Mouse (Mus musculus): ENCODE measurements around the gene Slc25a17. TPM values are rescaled to one million over a fixed set of nuclear protein-coding genes. Genes with fewer than 3 reads are reported as not detected.

The Slc25a17 gene
- total RNA-seq, 4 experiments from 2014 or later, result 40.9 to 46.8 (median 42.9) TPM

GRCm38 (mm10) chr15:81355146-81355761, 5.4 kb downstream of the Slc25a17 start:
- DNase-seq (ENCODE audit: low spot score in 2 of 2), result no peak

DNA sequence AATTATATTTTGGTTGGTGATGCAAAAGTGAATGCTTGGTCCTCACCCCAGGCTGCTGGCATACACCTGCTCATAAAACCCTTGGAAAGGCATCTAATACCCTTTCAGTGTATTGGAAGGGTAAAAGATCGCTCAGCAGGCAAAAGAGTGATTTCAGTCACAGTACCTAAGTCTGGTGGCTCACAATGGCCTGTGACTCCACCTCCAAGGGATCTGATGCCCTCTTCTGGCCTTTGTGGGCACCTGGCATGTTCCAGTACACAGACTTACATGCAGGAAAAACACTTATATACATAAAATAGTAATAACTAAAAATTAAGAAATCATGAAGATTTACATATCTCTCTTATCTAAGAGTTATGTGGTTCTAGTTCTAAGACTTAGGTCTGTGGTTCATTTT, 8.0 kb downstream of the Slc25a17 start:
- no peak for DNase-seq (ENCODE audit: low spot score in 2 of 2)

DNA sequence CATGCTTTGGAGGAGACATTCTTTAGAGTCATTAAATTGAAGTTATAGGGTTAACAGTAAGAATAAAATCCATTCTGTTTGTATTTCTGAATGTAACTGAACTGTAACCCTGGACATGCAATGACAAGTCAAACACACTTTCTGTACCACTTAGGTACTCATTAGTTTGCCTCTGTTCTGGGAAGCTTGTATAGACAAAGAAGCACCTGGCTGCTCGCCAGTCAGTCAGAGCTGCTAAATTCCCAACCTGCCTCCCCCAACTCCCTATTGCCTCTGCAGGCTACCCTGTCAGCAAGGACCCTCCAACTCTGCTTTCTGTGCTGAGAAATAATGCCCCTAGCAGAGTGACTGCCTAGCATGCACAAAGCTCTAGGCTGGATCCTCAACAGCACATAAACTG, 10.2 kb downstream of the Slc25a17 start:
- no peak for DNase-seq (ENCODE audit: low spot score in 2 of 2)

- no peak for DNase-seq (ENCODE audit: low spot score in 2 of 2)
Observed at GRCm38 (mm10) chr15:81348366-81348765, 12.2 kb downstream of the Slc25a17 start.

DNA sequence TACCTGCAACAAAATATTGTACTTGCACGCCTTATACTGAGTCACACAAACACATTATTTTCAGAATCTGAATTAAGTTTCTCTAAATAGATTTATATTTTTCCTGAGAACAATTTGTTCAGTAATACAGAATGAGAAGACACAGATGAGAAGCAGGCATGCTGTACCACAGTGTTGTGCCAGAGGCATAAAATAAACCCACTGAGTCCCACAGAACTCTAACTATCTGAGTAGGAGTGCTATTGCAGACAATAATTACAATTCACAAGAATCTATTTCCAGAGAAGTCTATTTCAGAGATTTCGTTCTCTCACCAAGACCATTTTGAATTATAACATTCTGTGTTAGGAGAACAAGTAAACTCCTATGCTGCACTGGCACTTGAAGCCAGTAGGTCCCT, 13.1 kb downstream of the Slc25a17 start:
- DNase-seq (ENCODE audit: low spot score in 2 of 2), result peak in 1 of 2 experiments; percentile 29

- DNase-seq (ENCODE audit: low spot score in 2 of 2), result no peak
Observed at GRCm38 (mm10) chr15:81341426-81341825, 19.2 kb downstream of the Slc25a17 start.

DNA sequence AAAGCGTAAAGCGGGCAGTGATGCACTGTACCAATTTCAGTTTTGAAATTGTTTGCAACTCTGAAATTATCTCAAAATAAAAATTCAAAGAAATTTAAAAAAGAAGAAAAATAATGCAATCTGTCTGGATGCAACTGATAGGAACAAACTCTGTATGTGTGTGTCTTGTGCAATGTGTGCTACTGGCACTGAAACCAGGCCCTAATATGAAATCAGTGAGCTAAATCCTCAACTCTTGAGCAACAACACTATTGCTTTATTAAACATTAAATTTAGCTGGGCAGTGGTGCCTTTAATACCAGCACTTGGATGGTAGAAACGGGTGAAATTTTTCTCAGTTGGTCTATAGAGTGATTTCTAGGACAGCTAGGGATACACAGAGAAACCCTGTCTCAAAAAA, 21.5 kb downstream of the Slc25a17 start:
- DNase-seq (ENCODE audit: low spot score in 2 of 2), result no peak

- DNase-seq (ENCODE audit: low spot score in 2 of 2), result no peak
Observed at GRCm38 (mm10) chr15:81336466-81336865, 24.1 kb downstream of the Slc25a17 start.

DNA sequence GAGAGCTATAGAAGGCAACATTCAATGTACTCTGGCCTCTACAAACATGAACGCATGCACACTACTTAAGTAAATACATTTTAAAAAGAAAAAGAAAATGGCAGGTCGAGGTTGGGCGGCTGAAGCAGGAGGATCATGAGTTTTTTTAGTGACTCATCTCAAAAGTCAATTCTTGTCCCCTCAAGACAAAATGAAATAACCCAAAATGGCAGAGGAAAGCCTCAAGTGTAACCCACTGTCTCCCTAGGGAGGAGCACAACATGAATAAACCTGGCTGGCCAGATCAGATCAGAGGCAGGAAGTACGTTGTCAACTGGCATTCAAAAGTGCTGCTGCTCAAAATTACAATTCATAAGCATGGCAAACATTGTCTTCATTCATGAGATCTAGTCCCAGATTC, 28.1 kb downstream of the Slc25a17 start:
- no peak for DNase-seq (ENCODE audit: low spot score in 2 of 2)

DNA sequence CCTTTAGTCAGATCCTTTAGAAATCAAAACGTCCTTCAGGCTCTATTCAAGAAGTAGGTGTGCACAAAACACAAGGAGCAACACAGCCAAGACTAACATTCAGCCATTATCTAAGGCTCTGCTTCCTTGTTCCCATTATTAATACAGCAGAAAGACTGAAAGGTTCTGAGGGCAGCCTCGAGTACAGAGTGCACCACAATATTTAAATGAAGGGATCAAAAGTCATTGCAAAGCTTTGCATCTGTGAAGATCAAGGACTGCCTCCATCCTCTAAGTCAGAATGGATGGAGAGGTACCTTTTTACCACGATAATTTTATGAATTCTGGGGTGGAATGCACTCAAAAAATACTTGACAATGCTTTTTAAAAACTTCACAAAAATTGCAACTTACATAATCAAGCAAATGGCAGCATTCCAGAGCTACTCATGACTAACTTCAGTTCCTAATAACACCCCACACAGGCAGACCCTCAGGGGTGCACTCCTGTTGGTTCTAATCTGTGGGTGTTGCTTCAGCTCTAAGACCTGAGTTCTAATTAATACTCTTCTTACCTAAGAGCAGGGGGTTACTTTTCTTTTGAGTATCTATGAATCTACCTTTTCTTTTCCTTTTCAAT, 29.7 kb downstream of the Slc25a17 start:
- no peak for DNase-seq (ENCODE audit: low spot score in 2 of 2)

GRCm38 (mm10) chr15:81329721-81330369, 30.8 kb downstream of the Slc25a17 start:
- no peak for DNase-seq (ENCODE audit: low spot score in 2 of 2)

GRCm38 (mm10) chr15:81327501-81327900, 33.1 kb downstream of the Slc25a17 start:
- DNase-seq (ENCODE audit: low spot score in 2 of 2), result no peak

- DNase-seq (ENCODE audit: low spot score in 2 of 2), result no peak
Observed at GRCm38 (mm10) chr15:81324979-81325378, 35.6 kb downstream of the Slc25a17 start.

DNA sequence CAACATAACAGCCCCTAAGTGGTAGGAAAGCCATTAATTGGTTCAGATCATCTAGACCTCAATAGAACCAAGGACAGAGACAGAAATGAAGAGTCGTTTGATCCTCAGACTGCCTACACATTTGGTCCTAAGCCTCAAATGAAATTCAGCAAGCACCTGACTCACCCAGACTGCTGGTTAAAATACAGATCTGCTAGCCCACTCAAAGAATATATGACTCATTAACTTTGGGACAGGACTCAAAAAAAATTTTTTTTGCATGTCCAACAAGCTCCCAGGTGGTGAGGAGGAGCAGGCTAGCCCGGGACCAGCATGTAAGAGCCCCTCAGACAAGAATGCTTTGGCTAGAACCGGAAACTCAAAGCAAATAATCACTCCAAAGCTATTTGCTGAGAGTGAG, 40.5 kb downstream of the Slc25a17 start:
- DNase-seq (ENCODE audit: low spot score in 2 of 2), result no peak

- no peak for DNase-seq (ENCODE audit: low spot score in 2 of 2)
Observed at GRCm38 (mm10) chr15:81319462-81319861, 41.1 kb downstream of the Slc25a17 start.

DNA sequence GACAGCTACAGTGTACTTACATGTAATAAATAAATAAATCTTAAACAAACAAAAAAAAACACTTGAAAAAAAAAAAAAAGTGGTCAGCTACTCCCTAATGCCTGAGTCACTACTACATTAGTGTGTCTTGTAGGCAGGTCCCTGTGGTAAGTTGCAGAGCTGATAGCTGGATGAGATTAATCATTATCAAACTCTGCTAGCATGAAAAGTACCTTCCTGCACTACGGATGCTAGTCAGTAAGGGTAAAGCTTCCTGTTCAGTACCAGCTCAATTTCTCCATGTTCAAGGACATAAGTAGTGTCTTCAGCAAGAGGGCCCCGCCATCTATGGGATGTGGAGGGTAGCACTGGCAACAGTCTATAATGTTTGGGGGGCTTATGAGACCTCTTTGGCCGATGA, 46.7 kb downstream of the Slc25a17 start:
- DNase-seq (ENCODE audit: low spot score in 2 of 2), result no peak

- no peak for DNase-seq (ENCODE audit: low spot score in 2 of 2)
Observed at GRCm38 (mm10) chr15:81311026-81311425, 49.6 kb downstream of the Slc25a17 start.

GRCm38 (mm10) chr15:81310353-81310752, 50.3 kb downstream of the Slc25a17 start:
- DNase-seq (ENCODE audit: low spot score in 2 of 2), result no peak

DNA sequence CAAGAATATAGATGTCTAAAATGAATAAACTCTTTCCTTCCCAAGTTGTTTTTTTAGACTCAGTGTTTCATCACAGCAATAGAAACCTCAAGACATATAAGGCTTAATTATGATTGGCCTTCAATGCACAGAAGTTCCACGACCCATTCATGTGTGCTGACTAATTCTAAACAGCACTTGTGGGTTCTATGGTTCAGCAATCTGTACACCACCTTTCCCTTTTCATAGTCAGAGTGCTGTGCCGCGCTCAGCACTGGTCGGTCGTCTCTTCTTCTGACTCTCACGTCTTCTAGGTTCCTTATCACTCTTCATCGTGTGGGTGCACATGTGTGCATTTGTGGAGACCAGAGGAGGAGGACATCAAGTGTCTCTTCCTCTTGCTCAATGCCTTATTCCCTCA, 52.6 kb downstream of the Slc25a17 start:
- no peak for DNase-seq (ENCODE audit: low spot score in 2 of 2)

- no peak for DNase-seq (ENCODE audit: low spot score in 2 of 2)
Observed at GRCm38 (mm10) chr15:81306501-81306900, 54.1 kb downstream of the Slc25a17 start.

DNA sequence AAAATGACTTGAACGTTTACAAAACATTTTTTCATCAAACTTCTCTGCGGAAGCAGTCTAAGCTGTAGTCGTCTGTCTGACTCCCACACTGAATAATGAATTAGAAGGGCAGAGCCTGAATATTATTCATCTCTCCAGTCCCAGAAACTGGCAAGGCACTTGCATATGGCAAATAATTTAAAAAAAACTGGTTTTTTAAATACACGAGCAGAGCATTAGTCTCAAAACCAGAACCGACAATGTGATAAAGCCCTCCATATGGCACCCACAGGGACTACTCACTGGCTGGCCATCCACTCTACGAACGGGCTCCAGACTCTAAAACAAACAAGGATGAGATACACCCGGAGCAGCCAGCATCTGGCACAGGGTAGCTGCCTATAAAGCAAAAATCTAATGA, 55.6 kb downstream of the Slc25a17 start:
- DNase-seq (ENCODE audit: low spot score in 2 of 2), result peak; percentile 42

GRCm38 (mm10) chr15:81304006-81304405, 56.6 kb downstream of the Slc25a17 start:
- DNase-seq (ENCODE audit: low spot score in 2 of 2), result no peak

All from layer of hippocampus, adult 8-10 months (tissue).